Mouse (Mus musculus): ENCODE measurements around the gene Slc25a36. TPM values are rescaled to one million over a fixed set of nuclear protein-coding genes. Genes with fewer than 3 reads are reported as not detected.

The Slc25a36 gene
- polyA plus RNA-seq, 1 experiment from 2014 or later = 8.0 TPM

- H3K4me3 ChIP-seq (ENCODE audit: low read depth, low read length) = no peak overlapping the region
- no peak overlapping the region for H3K9ac ChIP-seq (ENCODE audit: low read depth, low read length)
- H3K4me1 ChIP-seq (ENCODE audit: control insufficient read depth, low read depth, low read length) = no peaks in the 10 kb centered on the region
- no peaks in the 10 kb centered on the region for H3K36me3 ChIP-seq (ENCODE audit: control insufficient read depth, insufficient read depth)
- no peak for ATAC-seq (ENCODE audit: low read depth)
- H3K4me2 ChIP-seq (ENCODE audit: low read depth, low read length) = no peak overlapping the region
- peaks cover 53% of the 10 kb centered on the region for H3K27me3 ChIP-seq (ENCODE audit: control insufficient read depth, insufficient read depth, low read depth, low read length)
- H3K27ac ChIP-seq (ENCODE audit: low read length) = no peak overlapping the region
- H3K9me3 ChIP-seq (replicated peaks; ENCODE audit: control insufficient read depth, low read length) = no peaks in the 10 kb centered on the region
- WGBS (ENCODE audit: insufficient replicate concordance) = 32% methylated on average over 2 of the region's 2 CpGs
Observed at GRCm38 (mm10) chr9:97141723-97142122, 30.8 kb upstream of the Slc25a36 start.

- no peak for ATAC-seq (ENCODE audit: low read depth)
Observed at GRCm38 (mm10) chr9:97140145-97140932, 29.4 kb upstream of the Slc25a36 start.

GRCm38 (mm10) chr9:97137678-97138077, 26.7 kb upstream of the Slc25a36 start:
- H3K4me2 ChIP-seq (ENCODE audit: low read depth, low read length) = no peak overlapping the region
- H3K9me3 ChIP-seq (replicated peaks; ENCODE audit: control insufficient read depth, low read length) = no peaks in the 10 kb centered on the region
- no peak overlapping the region for H3K4me3 ChIP-seq (ENCODE audit: low read depth, low read length)
- no peaks in the 10 kb centered on the region for H3K4me1 ChIP-seq (ENCODE audit: control insufficient read depth, low read depth, low read length)
- WGBS (ENCODE audit: insufficient replicate concordance) = 48% methylated on average over 4 of the region's 4 CpGs
- no peaks in the 10 kb centered on the region for H3K36me3 ChIP-seq (ENCODE audit: control insufficient read depth, insufficient read depth)
- ATAC-seq (ENCODE audit: low read depth) = no peak
- H3K27me3 ChIP-seq (ENCODE audit: control insufficient read depth, insufficient read depth, low read depth, low read length) = peaks cover 39% of the 10 kb centered on the region
- no peak overlapping the region for H3K27ac ChIP-seq (ENCODE audit: low read length)
- H3K9ac ChIP-seq (ENCODE audit: low read depth, low read length) = no peak overlapping the region

More at GRCm38 (mm10) chr9:97140145-97140932, 29.4 kb upstream of the Slc25a36 start:
- H3K27me3 ChIP-seq (ENCODE audit: control insufficient read depth, insufficient read depth, low read depth, low read length) = peaks cover 49% of the 10 kb centered on the region
- 51% methylated on average over 10 of the region's 10 CpGs for WGBS (ENCODE audit: insufficient replicate concordance)
- no peaks in the 10 kb centered on the region for H3K36me3 ChIP-seq (ENCODE audit: control insufficient read depth, insufficient read depth)
- H3K4me1 ChIP-seq (ENCODE audit: control insufficient read depth, low read depth, low read length) = no peaks in the 10 kb centered on the region
- no peak overlapping the region for H3K4me2 ChIP-seq (ENCODE audit: low read depth, low read length)
- H3K9me3 ChIP-seq (replicated peaks; ENCODE audit: control insufficient read depth, low read length) = no peaks in the 10 kb centered on the region
- no peak overlapping the region for H3K27ac ChIP-seq (ENCODE audit: low read length)
- no peak overlapping the region for H3K9ac ChIP-seq (ENCODE audit: low read depth, low read length)
- no peak overlapping the region for H3K4me3 ChIP-seq (ENCODE audit: low read depth, low read length)

- Histone ChIP-seq H3K4me3 (ENCODE audit: low read depth, low read length) (no peak overlapping the region), H3K9ac (ENCODE audit: low read depth, low read length) (no peak overlapping the region), H3K4me2 (ENCODE audit: low read depth, low read length) (no peak overlapping the region), H3K4me1 (ENCODE audit: control insufficient read depth, low read depth, low read length) (no peaks in the 10 kb centered on the region), H3K9me3 (replicated peaks; ENCODE audit: control insufficient read depth, low read length) (no peaks in the 10 kb centered on the region), H3K36me3 (ENCODE audit: control insufficient read depth, insufficient read depth) (no peaks in the 10 kb centered on the region), H3K27me3 (ENCODE audit: control insufficient read depth, insufficient read depth, low read depth, low read length) (peaks cover 38% of the 10 kb centered on the region), H3K27ac (ENCODE audit: low read length) (no peak overlapping the region)
- whole genome bisulfite sequencing (ENCODE audit: insufficient replicate concordance) = 58% methylated on average over 4 of the region's 4 CpGs
- no peak for ATAC-seq (ENCODE audit: low read depth)
Observed at GRCm38 (mm10) chr9:97137116-97137515, 26.2 kb upstream of the Slc25a36 start.

GRCm38 (mm10) chr9:97135866-97136265, 24.9 kb upstream of the Slc25a36 start:
- Histone ChIP-seq H3K27me3 (ENCODE audit: control insufficient read depth, insufficient read depth, low read depth, low read length) (peaks cover 35% of the 10 kb centered on the region; the same call in 1 of the 2 replicates), H3K4me2 (ENCODE audit: low read depth, low read length) (no peak overlapping the region), H3K9ac (ENCODE audit: low read depth, low read length) (no peak overlapping the region), H3K36me3 (ENCODE audit: control insufficient read depth, insufficient read depth) (no peaks in the 10 kb centered on the region), H3K4me3 (ENCODE audit: low read depth, low read length) (no peak overlapping the region), H3K9me3 (replicated peaks; ENCODE audit: control insufficient read depth, low read length) (no peaks in the 10 kb centered on the region), H3K4me1 (ENCODE audit: control insufficient read depth, low read depth, low read length) (no peaks in the 10 kb centered on the region), H3K27ac (ENCODE audit: low read length) (no peak overlapping the region)
- WGBS (ENCODE audit: insufficient replicate concordance) = 70% methylated on average over 4 of the region's 4 CpGs
- no peak for ATAC-seq (ENCODE audit: low read depth)

- ATAC-seq (ENCODE audit: low read depth) = no peak
- Histone ChIP-seq H3K27me3 (ENCODE audit: control insufficient read depth, insufficient read depth, low read depth, low read length) (peaks cover 28% of the 10 kb centered on the region; the same call in 1 of the 2 replicates), H3K4me3 (ENCODE audit: low read depth, low read length) (no peak overlapping the region), H3K4me2 (ENCODE audit: low read depth, low read length) (no peak overlapping the region), H3K4me1 (ENCODE audit: control insufficient read depth, low read depth, low read length) (no peaks in the 10 kb centered on the region), H3K9me3 (replicated peaks; ENCODE audit: control insufficient read depth, low read length) (no peaks in the 10 kb centered on the region; the same call in 1 of the 2 replicates), H3K36me3 (ENCODE audit: control insufficient read depth, insufficient read depth) (no peaks in the 10 kb centered on the region), H3K27ac (ENCODE audit: low read length) (no peak overlapping the region), H3K9ac (ENCODE audit: low read depth, low read length) (no peak overlapping the region)
- 48% methylated on average over 8 of the region's 8 CpGs for WGBS (ENCODE audit: insufficient replicate concordance)
Observed at GRCm38 (mm10) chr9:97133178-97133577, 22.2 kb upstream of the Slc25a36 start.

GRCm38 (mm10) chr9:97130001-97130400, 19.0 kb upstream of the Slc25a36 start:
- WGBS (ENCODE audit: insufficient replicate concordance) = 66% methylated on average over 5 of the region's 5 CpGs
- H3K27me3 ChIP-seq (ENCODE audit: control insufficient read depth, insufficient read depth, low read depth, low read length) = peaks cover 24% of the 10 kb centered on the region; the same call in 1 of the 2 replicates
- no peak overlapping the region for H3K4me2 ChIP-seq (ENCODE audit: low read depth, low read length)
- H3K4me3 ChIP-seq (ENCODE audit: low read depth, low read length) = no peak overlapping the region
- no peaks in the 10 kb centered on the region; the same call in 1 of the 2 replicates for H3K9me3 ChIP-seq (replicated peaks; ENCODE audit: control insufficient read depth, low read length)
- H3K27ac ChIP-seq (ENCODE audit: low read length) = no peak overlapping the region
- no peak for ATAC-seq (ENCODE audit: low read depth)
- H3K36me3 ChIP-seq (ENCODE audit: control insufficient read depth, insufficient read depth) = no peaks in the 10 kb centered on the region
- no peaks in the 10 kb centered on the region for H3K4me1 ChIP-seq (ENCODE audit: control insufficient read depth, low read depth, low read length)
- no peak overlapping the region for H3K9ac ChIP-seq (ENCODE audit: low read depth, low read length)

GRCm38 (mm10) chr9:97123934-97124692, 13.2 kb upstream of the Slc25a36 start:
- Histone ChIP-seq H3K9ac (ENCODE audit: low read depth, low read length) (no peak overlapping the region), H3K9me3 (replicated peaks; ENCODE audit: control insufficient read depth, low read length) (no peaks in the 10 kb centered on the region), H3K36me3 (ENCODE audit: control insufficient read depth, insufficient read depth) (no peaks in the 10 kb centered on the region), H3K27me3 (ENCODE audit: control insufficient read depth, insufficient read depth, low read depth, low read length) (peaks cover 28% of the 10 kb centered on the region), H3K27ac (ENCODE audit: low read length) (no peak overlapping the region), H3K4me1 (ENCODE audit: control insufficient read depth, low read depth, low read length) (no peaks in the 10 kb centered on the region), H3K4me3 (ENCODE audit: low read depth, low read length) (no peak overlapping the region), H3K4me2 (ENCODE audit: low read depth, low read length) (no peak overlapping the region)
- 47% methylated on average over 23 of the region's 23 CpGs for WGBS (ENCODE audit: insufficient replicate concordance)
- ATAC-seq (ENCODE audit: low read depth) = no peak

- Histone ChIP-seq H3K36me3 (ENCODE audit: control insufficient read depth, insufficient read depth) (no peaks in the 10 kb centered on the region), H3K4me2 (ENCODE audit: low read depth, low read length) (no peak overlapping the region), H3K4me3 (ENCODE audit: low read depth, low read length) (no peak overlapping the region), H3K9me3 (replicated peaks; ENCODE audit: control insufficient read depth, low read length) (no peaks in the 10 kb centered on the region), H3K27ac (ENCODE audit: low read length) (no peak overlapping the region), H3K4me1 (ENCODE audit: control insufficient read depth, low read depth, low read length) (no peaks in the 10 kb centered on the region), H3K27me3 (ENCODE audit: control insufficient read depth, insufficient read depth, low read depth, low read length) (peaks cover 32% of the 10 kb centered on the region), H3K9ac (ENCODE audit: low read depth, low read length) (no peak overlapping the region)
- no peak for ATAC-seq (ENCODE audit: low read depth)
- WGBS (ENCODE audit: insufficient replicate concordance) = 62% methylated on average over 2 of the region's 2 CpGs
Observed at GRCm38 (mm10) chr9:97121432-97121831, 10.5 kb upstream of the Slc25a36 start.
